Mouse (Mus musculus) lung, embryonic 14.5 days (tissue): ENCODE data around the gene Ncaph. TPM values are rescaled to one million over a fixed set of nuclear protein-coding genes. Genes with fewer than 3 reads are reported as not detected.

Source experiments
- ATAC-seq: fragments of 200-750 bp; cut with Nextera tagmentation; 2 replicates; pipeline ENCODE4 v1.8.0; 2017; ENCODE audit warnings: mild to moderate bottlenecking, moderate TSS enrichment, moderate library complexity; ENCODE audit not compliant: insufficient read depth
- DNase-seq: peaks from one replicate; pipeline ENCODE4 v3.0.0-alpha.2; 2015
- H3K27ac ChIP-seq: fragments of 300-500 bp; sonication (generic); 2 replicates; pipeline ENCODE4 v1.5.1; 2014; ENCODE audit warnings: low read depth, mild to moderate bottlenecking, moderate library complexity
- H3K27me3 ChIP-seq: fragments of 300-500 bp; sonication (generic); 2 replicates; pipeline ENCODE4 v1.6.1; 2014; ENCODE audit warnings: low read length, control low read depth; ENCODE audit not compliant: insufficient read depth
- H3K36me3 ChIP-seq: fragments of 300-500 bp; sonication (generic); 2 replicates; pipeline ENCODE4 v1.6.1; 2014; ENCODE audit warnings: control low read depth; ENCODE audit not compliant: insufficient read depth
- H3K4me1 ChIP-seq: fragments of 300-500 bp; sonication (generic); 2 replicates; pipeline ENCODE4 v1.6.1; 2014; ENCODE audit warnings: antibody characterized with exemption, control low read depth; ENCODE audit not compliant: insufficient read depth
- H3K4me2 ChIP-seq: fragments of 300-500 bp; sonication (generic); 2 replicates; pipeline ENCODE4 v1.6.1; 2014; ENCODE audit warnings: mild to moderate bottlenecking
- H3K4me3 ChIP-seq: fragments of 300-500 bp; sonication (generic); 2 replicates; pipeline ENCODE4 v1.5.1; 2014; ENCODE audit warnings: low read depth, low read length
- H3K9ac ChIP-seq: fragments of 300-500 bp; sonication (generic); 2 replicates; pipeline ENCODE4 v1.6.1; 2014
- H3K9me3 ChIP-seq: fragments of 300-500 bp; sonication (generic); 2 replicates; pipeline ENCODE4 v1.6.1; 2016; ENCODE audit warnings: low read depth, low read length, control low read depth
- CTCF ChIP-seq: IDR thresholded peaks from 2 replicates; pipeline ENCODE4 v1.5.1; 2016; ENCODE audit warnings: antibody characterized with exemption, low read depth
- WGBS: fragments of 180-500 bp; shearing (Covaris S2); extraction: QIAGEN DNeasy Blood & Tissue Kit; methylation state at CpG from one replicate; pipeline ENCODE4 v1.1.7; 2014; 5-methylcytosine and 5-hydroxymethylcytosine counted together
- polyA plus RNA-seq: library from polyadenylated mRNA; unstranded; fragments of >200 nt; fragmentation: Nextera tagmentation; extraction: Ambion mirVana; gene quantifications from 2 replicates; pipeline ENCODE4 v1.2.1, GENCODE M21; 2014

Gene Ncaph
- polyA plus RNA-seq, 1 experiment from 2014 or later = 119 TPM

GRCm38 (mm10) chr2:127142577-127143157 is 8.9 kb upstream of the Ncaph start:
- H3K9me3 ChIP-seq = no peaks in the 10 kb centered on the region
- H3K27me3 ChIP-seq = no peaks in the 10 kb centered on the region
- DNase-seq (no peak), ATAC-seq (peak; percentile 13; the same call in 1 of the 2 replicates)
- peak overlapping the region; percentile 58 for H3K9ac ChIP-seq
- peaks cover 21% of the 10 kb centered on the region for H3K36me3 ChIP-seq
- peak overlapping the region; percentile 62 for H3K4me3 ChIP-seq
- TF ChIP-seq CTCF = no peak
- WGBS = 11% methylated on average over 6 of the region's 6 CpGs
- peak overlapping the region; percentile 70 for H3K4me2 ChIP-seq
- no peak overlapping the region for H3K27ac ChIP-seq
- H3K4me1 ChIP-seq = peaks cover 10% of the 10 kb centered on the region; the same call in 1 of the 2 replicates

- no peak for TF ChIP-seq CTCF
- peak overlapping the region; percentile 70 for H3K4me2 ChIP-seq
- no peaks in the 10 kb centered on the region for H3K9me3 ChIP-seq
- H3K4me1 ChIP-seq = peaks cover 10% of the 10 kb centered on the region; the same call in 1 of the 2 replicates
- H3K27ac ChIP-seq = no peak overlapping the region
- peak overlapping the region; percentile 58; the same call in 1 of the 2 replicates for H3K9ac ChIP-seq
- H3K36me3 ChIP-seq = peaks cover 21% of the 10 kb centered on the region
- H3K27me3 ChIP-seq = no peaks in the 10 kb centered on the region
- peak overlapping the region; percentile 62 for H3K4me3 ChIP-seq
- DNase-seq (no peak), ATAC-seq (no peak)
- WGBS = 75% methylated on average over 10 of the region's 10 CpGs
Measured at GRCm38 (mm10) chr2:127142031-127142430, 8.3 kb upstream of the Ncaph start.

GRCm38 (mm10) chr2:127140011-127140410 is 6.3 kb upstream of the Ncaph start:
- no peak overlapping the region for H3K9ac ChIP-seq

GRCm38 (mm10) chr2:127139605-127140004 is 5.9 kb upstream of the Ncaph start:
- H3K36me3 ChIP-seq = peaks cover 21% of the 10 kb centered on the region
- H3K27me3 ChIP-seq = no peaks in the 10 kb centered on the region
- no peak overlapping the region for H3K27ac ChIP-seq
- no peak overlapping the region for H3K4me3 ChIP-seq
- peaks cover 10% of the 10 kb centered on the region; the same call in 1 of the 2 replicates for H3K4me1 ChIP-seq
- H3K4me2 ChIP-seq = no peak overlapping the region
- H3K9me3 ChIP-seq = no peaks in the 10 kb centered on the region
- DNase-seq = no peak
- H3K9ac ChIP-seq = no peak overlapping the region
- no peak for ATAC-seq
- TF ChIP-seq CTCF = peak; percentile 25; the same call in 1 of the 2 replicates
- WGBS = 97% methylated on average over 1 of the region's 1 CpGs

More at GRCm38 (mm10) chr2:127140011-127140410, 6.3 kb upstream of the Ncaph start:
- Histone ChIP-seq H3K36me3 (peaks cover 21% of the 10 kb centered on the region), H3K27ac (no peak overlapping the region), H3K27me3 (no peaks in the 10 kb centered on the region), H3K4me2 (no peak overlapping the region), H3K9me3 (no peaks in the 10 kb centered on the region), H3K4me1 (peaks cover 10% of the 10 kb centered on the region; the same call in 1 of the 2 replicates), H3K4me3 (no peak overlapping the region)
- WGBS = 92% methylated on average over 7 of the region's 7 CpGs
- DNase-seq = no peak
- no peak for TF ChIP-seq CTCF
- no peak for ATAC-seq

- peaks cover 10% of the 10 kb centered on the region; the same call in 1 of the 2 replicates for H3K4me1 ChIP-seq
- ATAC-seq (no peak), DNase-seq (no peak)
- 90% methylated on average over 8 of the region's 8 CpGs for WGBS
- no peaks in the 10 kb centered on the region for H3K27me3 ChIP-seq
- H3K9ac ChIP-seq = no peak overlapping the region
- no peak overlapping the region for H3K4me2 ChIP-seq
- no peak overlapping the region for H3K27ac ChIP-seq
- no peaks in the 10 kb centered on the region for H3K9me3 ChIP-seq
- H3K4me3 ChIP-seq = no peak overlapping the region
- peaks cover 21% of the 10 kb centered on the region for H3K36me3 ChIP-seq
- no peak for TF ChIP-seq CTCF
Measured at GRCm38 (mm10) chr2:127139094-127139493, 5.3 kb upstream of the Ncaph start.

GRCm38 (mm10) chr2:127138449-127138848 is 4.7 kb upstream of the Ncaph start:
- no peak for ATAC-seq
- peaks cover 7% of the 10 kb centered on the region; the same call in 1 of the 2 replicates for H3K4me1 ChIP-seq

GRCm38 (mm10) chr2:127137838-127138420 is 4.2 kb upstream of the Ncaph start:
- DNase-seq (peak; percentile 24), ATAC-seq (no peak)
- no peak overlapping the region for H3K9ac ChIP-seq
- H3K27me3 ChIP-seq = no peaks in the 10 kb centered on the region
- peaks cover 21% of the 10 kb centered on the region for H3K36me3 ChIP-seq
- no peaks in the 10 kb centered on the region for H3K9me3 ChIP-seq
- H3K4me3 ChIP-seq = no peak overlapping the region
- no peak for TF ChIP-seq CTCF
- WGBS = 57% methylated on average over 10 of the region's 10 CpGs
- peak overlapping the region; percentile 73; the same call in 1 of the 2 replicates for H3K27ac ChIP-seq
- no peak overlapping the region for H3K4me2 ChIP-seq
- peaks cover 6% of the 10 kb centered on the region; the same call in 1 of the 2 replicates for H3K4me1 ChIP-seq

More at GRCm38 (mm10) chr2:127138449-127138848, 4.7 kb upstream of the Ncaph start:
- Histone ChIP-seq H3K9ac (no peak overlapping the region), H3K9me3 (no peaks in the 10 kb centered on the region), H3K4me2 (no peak overlapping the region), H3K36me3 (peaks cover 21% of the 10 kb centered on the region), H3K4me3 (no peak overlapping the region), H3K27me3 (no peaks in the 10 kb centered on the region), H3K27ac (peak overlapping the region; percentile 73; the same call in 1 of the 2 replicates)
- no peak for DNase-seq
- WGBS = 82% methylated on average over 4 of the region's 4 CpGs
- TF ChIP-seq CTCF = no peak
